Mouse (Mus musculus): ENCODE data around the gene Tmem198.

The Tmem198 gene

DNA sequence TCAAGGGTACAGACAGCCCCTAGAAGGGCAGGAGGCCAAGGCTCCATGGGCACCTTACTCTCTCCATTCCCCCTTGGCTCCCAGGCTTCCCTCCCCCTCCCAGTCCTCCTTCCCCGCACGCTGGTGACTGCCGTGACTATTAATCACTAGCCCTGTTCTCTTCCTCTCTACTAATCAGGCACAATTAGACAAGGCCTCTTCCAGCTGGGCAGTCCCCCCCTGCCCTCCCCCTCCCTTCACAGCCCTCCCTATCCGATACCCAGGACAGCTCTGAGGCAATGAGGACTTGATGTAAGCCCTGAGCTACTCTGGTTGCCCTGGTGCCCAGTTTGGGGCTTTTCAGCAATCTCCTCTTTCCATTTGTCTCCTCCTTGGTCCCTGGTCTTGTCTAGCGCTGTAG lies 23.4 kb upstream of the Tmem198 start:
- DNase-seq (ENCODE audit: low read depth) = no peak

DNA sequence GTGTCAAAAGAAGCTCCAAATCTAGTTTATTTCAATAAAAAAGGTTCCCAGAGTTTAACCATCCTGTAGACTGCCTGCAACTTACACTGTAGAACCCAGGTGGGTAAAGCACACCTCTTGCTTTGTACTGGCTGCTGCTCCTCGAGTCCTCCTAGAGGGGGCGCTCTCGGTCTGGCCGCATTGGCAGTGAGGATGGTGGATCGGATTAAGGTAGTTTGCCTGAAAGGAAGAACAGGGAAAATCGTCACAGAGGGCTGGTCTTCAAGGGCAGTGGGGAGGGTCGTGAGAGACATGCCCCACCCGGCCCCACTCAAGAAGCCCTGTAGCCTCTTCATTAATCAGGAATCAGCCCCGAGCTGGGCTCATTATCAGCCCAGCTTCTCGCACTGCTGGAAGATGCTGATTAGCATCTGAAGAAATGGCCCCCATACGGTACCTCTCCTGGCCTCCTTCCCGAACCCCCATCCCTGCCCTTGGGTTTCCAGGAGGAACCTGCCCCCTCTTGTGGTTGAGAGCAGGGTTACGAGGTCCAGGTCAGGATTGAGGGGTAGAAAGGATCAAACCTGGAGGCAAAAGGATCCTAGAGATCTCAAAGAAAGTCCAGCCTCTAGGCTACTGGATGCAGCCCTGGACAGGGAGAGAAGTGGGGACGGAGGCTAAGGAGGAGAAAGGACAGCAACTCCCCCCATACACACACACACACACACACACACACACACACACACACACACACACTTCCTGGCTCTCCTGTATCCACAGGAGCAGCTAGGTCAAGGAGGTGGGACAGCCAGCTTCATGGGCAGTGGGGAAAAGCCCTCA lies 22.4 kb upstream of the Tmem198 start:
- peak; percentile 45 for DNase-seq (ENCODE audit: low read depth)

DNA sequence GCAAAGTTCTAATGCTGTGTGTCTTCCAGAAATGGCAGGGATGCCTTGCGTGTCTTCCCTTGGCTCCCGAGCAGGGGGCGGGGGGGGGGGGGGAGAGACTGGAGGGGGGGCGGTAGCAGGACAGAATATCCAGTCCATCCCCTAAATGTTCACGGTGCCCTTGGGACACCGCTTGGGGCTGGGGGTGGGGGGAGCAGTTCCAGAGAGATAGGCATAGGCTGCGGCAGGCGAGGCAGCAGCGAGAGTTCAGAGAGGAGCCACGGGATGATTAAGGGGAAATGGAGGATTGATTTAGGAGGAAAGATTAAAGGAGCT lies 21.7 kb upstream of the Tmem198 start:
- no peak for DNase-seq (ENCODE audit: low read depth)

DNA sequence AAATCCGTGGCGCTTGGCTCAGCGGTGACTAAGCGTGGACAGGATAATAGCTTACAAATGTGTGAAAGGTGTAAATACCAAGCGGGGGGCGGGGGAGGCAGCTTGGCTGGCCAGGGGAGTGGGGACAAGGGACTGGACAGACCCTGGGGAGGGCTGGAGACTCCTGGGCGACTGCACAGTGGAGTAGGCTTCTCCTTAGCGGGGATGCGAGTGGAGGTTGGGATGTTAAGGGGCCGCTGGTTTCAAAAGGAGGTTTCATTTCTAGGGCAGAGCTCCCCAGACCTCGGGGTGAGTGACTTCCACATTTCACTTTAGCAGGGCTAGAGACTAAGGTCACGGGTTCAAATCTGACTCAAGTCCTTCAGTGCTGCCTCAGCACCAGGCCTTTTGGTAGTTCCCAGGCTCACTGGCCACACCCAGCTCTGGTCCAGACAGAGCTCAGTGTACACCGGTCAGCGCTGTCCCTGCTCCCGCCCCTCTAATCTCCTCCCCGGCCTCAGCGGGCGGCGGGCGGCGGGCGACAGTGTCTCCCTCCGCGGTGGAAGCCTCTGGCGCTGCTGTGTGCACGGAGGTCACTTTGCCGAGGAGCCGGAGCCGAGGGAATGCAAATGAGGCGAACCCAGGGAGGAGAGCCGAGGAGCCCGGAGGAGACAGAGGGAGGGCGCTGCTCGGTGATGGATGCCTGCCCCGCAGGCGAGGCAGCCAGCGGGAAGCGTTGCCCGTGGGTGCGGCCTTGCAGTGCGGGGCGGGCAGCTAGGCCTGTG lies 21.1 kb upstream of the Tmem198 start:
- DNase-seq (ENCODE audit: low read depth) = no peak

DNA sequence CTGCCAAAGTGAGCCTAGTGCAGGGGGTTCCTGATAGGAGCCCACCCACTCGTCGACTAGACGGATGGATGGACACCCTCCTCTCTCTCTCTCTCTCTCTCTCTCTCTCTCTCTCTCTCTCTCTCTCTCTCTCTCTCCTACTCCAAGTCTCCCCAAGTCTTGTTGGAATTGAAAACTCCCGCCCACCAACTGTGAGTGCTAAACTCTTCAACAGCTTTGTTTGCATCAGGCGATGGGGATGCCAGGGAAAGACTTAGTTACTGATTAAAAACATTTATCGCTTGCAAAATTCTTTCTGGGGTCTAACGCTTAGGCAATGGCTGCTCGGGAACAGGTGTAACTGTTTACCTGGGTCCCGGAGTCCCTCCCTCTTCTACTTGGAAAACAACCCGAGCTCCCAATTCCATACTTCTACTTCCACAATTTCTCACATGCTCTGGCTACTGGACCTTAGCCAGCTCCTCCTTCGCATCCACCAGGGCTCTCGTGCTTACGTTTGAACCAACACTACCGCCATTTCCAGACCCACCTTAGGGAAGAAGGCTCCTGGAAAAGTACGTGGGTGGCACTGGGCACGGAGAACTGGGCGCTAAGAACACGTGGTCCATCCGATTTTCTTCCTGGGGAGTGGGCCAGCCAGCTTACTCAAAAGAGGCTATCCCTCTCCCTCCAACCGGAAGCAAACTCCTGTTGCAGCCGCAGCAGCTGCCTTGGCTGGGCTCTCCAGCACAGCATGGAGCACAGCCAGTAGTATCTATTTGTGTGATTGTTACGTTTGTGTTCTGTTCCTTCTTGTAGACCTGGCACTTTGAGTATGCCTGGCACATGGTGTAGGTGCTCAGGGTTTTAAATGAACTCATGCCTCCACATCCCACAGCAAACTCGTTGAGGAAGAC lies 20.3 kb upstream of the Tmem198 start:
- no peak for DNase-seq (ENCODE audit: low read depth)

DNA sequence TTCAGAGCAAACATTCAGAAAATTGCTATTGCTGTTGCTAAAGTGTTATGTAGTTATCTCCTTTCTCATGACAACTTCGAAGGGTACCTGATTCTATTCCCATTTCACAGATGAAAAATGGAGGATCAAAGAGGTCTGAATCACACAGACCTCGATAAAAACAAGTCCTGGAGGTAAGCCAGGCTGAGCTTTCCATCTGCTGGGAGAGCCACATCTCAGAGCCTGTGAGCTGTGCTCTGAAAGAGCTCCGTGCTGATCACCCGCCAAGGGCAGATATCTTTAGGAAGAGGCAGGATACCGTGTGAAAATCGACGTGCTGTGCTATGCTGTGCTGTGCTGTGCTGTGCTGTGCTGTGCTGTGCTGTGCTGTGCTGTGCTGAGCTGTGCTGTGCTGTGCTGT lies 19.0 kb upstream of the Tmem198 start:
- DNase-seq (ENCODE audit: low read depth) = no peak

DNA sequence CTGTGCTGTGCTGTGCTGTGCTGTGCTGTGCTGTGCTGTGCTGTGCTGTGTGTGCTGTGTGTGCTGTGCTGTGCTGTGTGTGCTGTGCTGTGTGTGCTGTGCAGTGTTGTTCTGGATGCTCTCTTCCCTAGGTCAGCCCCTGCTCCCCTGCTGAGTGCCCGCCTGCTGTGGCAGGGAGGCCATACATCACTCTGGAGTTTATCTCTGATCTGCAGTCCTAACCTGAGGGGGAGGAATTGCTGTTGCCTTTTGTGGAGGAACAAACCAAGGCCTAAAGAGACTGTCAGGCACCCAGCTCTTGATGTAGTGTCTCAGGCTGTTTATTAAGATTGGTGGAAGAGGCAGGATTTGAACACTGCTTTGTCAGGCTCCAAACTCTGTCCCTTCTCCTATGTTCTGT lies 16.7 kb upstream of the Tmem198 start:
- DNase-seq (ENCODE audit: low read depth) = no peak

DNA sequence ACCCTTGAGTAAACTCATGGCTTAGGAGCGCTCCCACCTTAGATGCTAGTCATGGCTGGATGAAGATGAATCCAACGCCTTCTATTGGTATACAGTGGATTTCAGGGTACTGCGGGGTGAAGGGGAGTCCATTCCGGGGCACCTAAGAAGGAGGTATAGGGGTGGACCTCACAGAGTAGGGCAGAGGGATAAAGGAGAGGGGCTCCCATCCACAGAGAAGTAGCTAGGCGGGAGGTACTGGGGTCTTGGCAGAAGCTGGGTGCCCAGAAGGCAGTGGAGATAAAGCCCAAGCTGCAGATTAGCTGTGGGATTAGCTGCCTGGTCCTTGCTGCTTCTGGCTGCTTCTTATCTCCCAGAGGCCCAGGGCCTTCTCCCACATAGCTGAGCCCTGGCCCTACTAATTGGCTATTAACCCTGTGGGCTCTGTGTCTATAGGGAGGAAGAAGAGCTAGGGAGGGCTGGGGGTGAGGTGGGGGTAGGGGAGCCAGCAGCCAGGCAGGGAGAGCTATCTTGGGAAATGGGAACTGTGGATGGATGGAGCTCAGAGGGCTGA lies 15.6 kb upstream of the Tmem198 start:
- no peak for DNase-seq (ENCODE audit: low read depth)

DNA sequence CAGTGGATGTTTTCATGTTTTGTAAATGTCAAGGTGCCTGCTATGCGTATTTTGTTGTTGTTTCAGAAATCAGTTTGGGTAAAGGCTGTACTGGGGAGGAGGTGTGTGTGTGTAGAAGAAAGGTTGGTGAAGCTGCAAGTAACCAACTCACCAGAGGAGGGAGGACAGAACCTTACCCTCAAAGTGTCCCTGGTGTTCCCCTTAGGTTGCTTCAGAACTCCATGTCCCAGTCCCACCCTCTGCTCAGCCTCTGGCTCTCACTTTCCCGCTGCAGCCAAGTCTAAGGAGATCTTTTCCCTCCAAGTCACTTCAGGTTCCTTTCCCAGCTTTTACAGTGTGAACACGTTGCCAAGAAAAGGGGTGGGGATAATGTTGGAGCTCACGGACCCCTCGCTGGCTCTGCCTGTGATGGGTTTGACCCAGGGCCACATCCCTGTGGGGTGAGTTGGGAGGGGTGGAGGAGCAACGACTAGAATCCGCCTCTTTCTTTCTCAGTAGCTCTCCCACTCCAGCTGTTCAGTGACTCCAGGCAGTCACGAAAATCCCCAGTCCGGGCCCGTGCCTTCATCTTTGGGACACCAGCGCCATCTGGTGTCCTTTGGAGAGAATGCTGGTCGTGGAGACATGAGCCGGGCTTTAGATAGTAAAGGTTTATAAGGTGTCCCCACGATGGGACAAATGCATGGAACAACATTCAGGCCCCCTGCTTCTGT lies 12.0 kb upstream of the Tmem198 start:
- DNase-seq (ENCODE audit: low read depth) = peak; percentile 86

DNA sequence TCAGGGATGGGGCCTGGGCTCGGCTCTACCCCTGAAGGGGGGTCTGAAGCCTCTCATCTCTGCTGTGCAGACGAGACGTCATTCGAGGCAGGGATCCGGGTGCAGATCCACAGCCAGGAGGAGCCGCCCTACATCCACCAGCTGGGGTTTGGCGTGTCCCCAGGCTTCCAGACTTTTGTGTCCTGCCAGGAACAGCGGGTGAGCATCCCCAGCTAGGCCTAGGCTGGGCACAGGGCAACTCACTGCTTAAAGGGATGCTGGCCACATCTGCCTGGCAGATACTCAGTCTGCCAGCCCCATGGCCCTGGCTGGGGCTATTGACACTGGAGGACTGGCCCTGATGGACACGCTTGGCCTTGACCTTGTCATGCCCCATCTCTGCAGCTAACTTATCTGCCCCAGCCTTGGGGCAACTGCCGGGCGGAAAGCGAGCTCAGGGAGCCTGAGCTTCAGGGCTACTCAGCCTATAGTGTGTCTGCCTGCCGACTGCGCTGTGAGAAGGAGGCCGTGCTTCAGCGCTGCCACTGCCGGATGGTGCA lies 10.0 kb upstream of the Tmem198 start:
- DNase-seq (ENCODE audit: low read depth) = no peak

DNA sequence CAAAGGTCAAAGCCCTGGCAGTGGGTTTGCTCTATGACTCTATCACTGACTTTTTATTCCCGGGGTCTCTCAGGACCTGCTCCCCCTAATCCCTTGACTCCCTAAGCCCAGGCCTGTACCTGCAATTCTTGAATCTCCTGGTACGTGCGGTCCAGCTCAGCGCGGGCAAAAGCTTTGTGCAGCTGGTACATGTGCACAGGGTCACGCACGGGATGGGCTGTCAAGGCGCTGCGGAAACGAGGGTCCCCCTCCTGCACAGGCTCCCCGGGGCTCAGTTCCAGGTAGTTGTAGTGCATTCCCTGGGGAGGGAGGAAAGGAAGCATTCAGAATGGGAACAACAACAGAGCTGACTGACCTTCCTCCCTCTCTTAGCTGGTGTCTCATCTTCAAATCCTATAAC lies 2.9 kb upstream of the Tmem198 start:
- DNase-seq (ENCODE audit: low read depth) = no peak

DNA sequence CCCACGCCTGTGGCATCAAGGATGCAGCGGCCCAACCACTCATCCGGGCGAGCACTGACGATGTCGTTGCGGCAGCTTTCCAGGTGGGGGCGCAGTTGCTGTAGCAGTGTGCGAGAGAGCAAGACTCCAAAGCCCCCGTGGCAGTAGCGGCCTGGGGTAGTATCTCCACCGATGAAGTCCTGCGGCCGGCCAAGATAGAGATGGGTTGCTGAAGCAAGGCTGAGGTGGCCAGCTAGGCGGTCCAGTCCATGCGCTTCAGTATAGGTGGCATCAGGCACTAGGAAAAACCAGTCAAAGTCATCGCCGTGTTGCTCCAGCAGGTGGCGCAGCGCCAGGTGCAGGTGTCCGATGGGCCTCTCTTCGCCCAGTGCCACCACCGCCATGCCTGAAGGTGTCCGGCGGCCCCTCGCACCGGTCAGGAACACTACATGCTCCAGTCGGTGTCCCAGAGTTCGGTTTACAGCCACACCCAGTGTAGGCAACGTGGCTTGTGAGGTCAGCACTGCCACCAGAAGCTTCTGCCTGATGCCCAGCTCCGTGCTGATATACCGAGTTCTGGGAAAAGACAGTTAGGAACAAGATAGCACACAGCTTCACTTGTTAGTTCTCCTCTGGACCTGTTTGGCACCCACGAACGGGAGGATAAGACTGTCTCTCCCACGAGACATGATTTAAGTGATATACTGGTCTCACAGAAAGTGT lies 1.9 kb upstream of the Tmem198 start:
- peak; percentile 91 for DNase-seq (ENCODE audit: low read depth)

DNA sequence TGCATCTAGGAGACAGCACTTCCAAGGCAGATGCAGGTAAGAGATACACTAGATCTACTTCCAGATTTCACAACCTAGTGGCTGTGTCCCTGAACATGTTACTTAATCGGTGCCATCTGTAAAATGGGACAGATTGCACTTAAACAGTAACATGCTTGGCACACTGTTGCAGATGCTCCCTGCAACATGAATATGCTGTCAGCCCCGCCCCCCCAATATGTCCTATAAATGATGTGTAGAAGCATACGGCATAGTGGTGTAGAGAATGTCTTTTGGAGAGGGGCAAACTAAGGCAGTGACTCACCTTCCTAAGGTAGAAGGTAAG lies 1.4 kb upstream of the Tmem198 start:
- DNase-seq (ENCODE audit: low read depth) = peak; percentile 66

DNA sequence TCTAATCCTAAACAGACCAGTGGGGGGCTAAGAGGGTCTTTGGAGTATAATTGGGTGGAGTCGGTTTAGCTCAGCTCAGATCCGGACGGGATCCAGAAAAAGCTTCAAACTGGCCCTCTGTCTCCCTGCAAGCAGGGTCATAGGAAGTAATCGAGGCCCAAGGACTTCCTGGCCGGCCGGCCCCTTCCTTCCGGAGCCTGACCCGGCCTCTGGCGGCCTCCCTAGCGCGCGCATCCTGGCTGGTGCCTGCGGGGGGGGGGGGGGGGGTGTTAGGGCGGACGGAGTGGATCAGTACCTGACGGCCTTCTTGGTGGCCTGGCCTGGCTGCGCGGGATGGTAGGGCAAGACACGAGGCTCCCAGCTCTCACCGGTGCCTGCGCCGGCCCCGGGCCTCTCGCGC lies 835 bp upstream of the Tmem198 start:
- no peak for DNase-seq (ENCODE audit: low read depth)

DNA sequence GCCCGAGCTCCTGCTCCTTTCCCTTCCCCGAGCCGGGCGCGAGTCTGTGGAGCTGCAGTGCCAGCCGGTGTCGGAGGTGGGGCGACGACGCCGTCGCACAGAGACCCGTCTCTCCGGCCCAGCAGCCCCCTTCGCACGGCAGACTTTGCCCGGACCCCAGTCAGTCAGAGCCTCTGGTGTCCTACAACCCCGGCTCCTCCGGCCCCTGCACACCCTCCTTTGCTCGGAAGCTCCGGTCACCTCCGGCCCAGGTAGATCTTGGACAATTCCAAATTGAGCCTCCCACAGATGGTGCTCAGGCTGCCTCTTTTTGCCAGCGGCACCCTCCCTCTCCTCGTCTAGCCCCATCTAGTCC lies 280 bp downstream of the Tmem198 start:
- DNase-seq (ENCODE audit: low read depth) = no peak

DNA sequence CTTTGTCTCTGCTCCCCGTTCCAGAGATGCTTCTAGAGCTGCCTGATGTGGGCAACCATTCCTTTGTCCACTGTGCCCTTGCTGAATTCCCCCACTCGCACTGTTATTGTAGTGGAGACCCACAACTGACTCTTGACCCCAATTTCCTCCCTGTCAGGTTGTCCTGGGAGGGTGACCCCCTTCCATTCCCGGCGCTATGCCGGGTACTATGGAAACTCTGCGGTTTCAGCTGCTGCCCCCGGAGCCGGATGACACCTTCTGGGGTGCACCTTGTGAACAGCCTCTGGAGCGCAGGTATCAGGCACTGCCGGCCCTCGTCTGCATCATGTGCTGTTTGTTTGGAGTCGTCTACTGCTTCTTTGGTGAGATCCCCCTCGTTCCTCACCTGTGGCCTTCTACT lies 704 bp downstream of the Tmem198 start:
- no peak for DNase-seq (ENCODE audit: low read depth)

DNA sequence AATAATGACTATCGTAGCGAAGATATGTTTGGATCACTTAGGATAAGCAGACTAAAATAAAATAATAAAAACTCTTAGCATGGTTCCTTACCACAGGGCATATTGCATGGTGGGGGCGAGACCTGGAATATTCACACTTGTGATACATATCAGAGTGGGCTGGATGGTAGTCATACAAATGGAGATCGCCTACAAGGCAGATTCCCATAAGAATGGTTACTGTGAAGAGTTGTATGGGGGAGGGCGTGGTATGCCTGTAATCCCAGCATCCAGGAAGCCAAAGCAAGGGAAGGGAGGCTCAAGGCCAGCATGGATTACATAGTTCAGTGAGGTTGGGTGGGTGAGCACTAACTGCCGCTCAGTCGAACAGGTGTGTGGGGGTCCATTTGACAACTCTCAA lies 1.4 kb downstream of the Tmem198 start:
- DNase-seq (ENCODE audit: low read depth) = no peak

DNA sequence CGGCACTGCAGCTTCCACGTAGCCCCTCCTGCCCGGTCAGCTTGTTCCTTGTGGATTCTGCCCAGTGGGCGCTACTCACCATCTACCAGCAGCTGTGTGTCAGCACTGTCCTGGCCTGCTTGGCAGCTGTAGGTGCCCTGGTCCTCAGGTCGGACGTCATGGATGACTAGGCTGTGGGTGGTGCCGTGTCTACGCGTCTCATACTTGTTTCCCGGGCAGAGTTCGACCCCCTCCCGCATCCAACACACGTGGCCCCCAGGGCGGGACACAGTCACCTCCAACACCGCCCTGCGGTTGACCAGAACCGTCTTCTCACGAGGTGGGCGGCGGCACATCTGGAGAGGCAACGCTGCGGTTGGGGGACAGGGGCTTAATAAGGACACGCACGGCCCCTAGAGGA lies 7.2 kb downstream of the Tmem198 start:
- DNase-seq (ENCODE audit: low read depth) = peak; percentile 39

DNA sequence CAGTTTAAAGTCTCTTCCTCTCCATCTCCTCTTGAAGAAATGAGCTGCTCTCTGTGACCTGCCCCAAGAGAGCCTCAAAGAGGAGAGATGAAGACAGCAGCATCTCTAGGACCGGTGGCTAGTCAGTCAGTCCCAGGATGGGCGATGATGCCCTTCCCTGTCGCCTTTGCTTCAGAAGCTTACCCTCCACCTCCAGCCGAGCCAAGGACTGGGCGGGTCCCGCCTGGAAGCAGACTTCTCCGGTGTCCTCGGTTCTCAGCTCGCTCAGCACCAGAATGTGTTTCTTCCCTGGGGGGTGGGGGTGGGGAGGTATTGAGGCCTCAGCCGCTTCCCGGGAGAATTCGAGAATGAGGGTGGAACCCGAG lies 7.7 kb downstream of the Tmem198 start:
- DNase-seq (ENCODE audit: low read depth) = no peak

DNA sequence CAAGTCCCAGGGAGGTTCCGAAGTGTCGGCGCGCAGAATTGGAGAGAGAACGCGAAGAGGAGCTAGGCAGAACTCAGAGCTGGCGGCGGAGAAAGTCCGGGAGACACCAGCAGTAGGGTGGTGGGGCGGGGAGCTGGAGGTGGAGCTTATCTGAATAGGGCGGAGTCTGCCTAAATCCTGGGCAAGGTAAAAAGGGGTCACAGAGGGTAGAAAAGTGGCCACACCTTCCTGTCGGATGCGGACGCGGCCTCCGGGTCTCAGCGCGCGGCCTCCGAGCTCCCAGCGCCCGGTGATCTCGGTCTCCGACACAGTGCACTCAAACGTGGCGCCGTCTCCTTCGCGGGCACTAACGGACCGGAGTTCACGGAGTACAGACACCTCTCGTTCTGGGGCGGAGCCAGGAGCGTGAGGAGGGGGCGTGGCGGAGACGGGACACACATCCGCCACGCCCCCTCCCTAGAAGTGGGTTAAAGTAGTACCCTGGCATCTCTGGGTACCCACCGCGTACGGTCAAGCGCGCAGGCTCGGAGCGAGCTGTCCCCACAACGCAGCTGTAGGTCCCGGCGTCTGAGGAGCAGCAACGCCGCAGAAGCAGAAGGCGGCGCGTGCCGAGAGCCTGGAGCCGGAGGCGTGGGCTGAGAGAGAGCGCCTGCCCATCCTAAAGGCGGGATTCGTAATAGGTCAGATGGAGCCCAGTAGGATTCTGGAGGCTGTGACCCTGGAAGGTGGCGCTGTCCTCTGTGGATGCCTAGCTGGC lies 8.3 kb downstream of the Tmem198 start:
- peak; percentile 87 for DNase-seq (ENCODE audit: low read depth)

All from induced T-regulatory cell, adult 2 months (primary cell).